Mouse (Mus musculus) adrenal gland, postnatal 10 days (tissue): Measurements from ENCODE around the gene Gm6592. TPM values are rescaled to one million over a fixed set of nuclear protein-coding genes. Genes with fewer than 3 reads are reported as not detected.
A peak's percentile ranks its signal among the peaks of the same experiment; 100 is the strongest.
"Not testable (repeated sequence)": the region's sequence is repeated elsewhere in the genome, so short reads cannot be mapped to it uniquely, and the experiment has no call there.

Source experiments
- DNase-seq: peaks from one replicate; pipeline ENCODE4 v3.0.0; 2021; ENCODE audit warnings: mixed read lengths
- long read RNA-seq, 2 experiments: library from polyadenylated mRNA; stranded (forward); transcript quantifications; one replicate each; pipeline ENCODE4 v2.0.0; 2021
- total RNA-seq, 2 experiments: library from RNA; stranded (reverse); gene quantifications; 2 replicates each; pipeline ENCODE4 v1.2.3; 2021

The Gm6592 gene
- not detected for total RNA-seq
- long read RNA-seq, experiment 1, result 0 reads
- long read RNA-seq, experiment 2, result 0 reads

GRCm38 (mm10) chrX:8843694-8844093 is at the start of gene Gm6592:
TSS of gene Gm6592 (plus strand) at chrX:8843994.
- DNase-seq, result no peak

- not testable (repeated sequence) for DNase-seq
These were observed 40.4 kb upstream of the Gm6592 start, which contains the start of gene Ssxb5 for GRCm38 (mm10) chrX:8803391-8803790. TSS of gene Ssxb5 (plus strand) at chrX:8803691.

- peak; percentile 67 for DNase-seq
These were observed 11.8 kb upstream of the Gm6592 start for GRCm38 (mm10) chrX:8832043-8832442.

GRCm38 (mm10) chrX:8852486-8852885 is 8.7 kb downstream of the Gm6592 start:
- no peak for DNase-seq

- peak; percentile 79 for DNase-seq
These were observed 20.5 kb downstream of the Gm6592 start for GRCm38 (mm10) chrX:8864331-8864730.

- not testable (repeated sequence) for DNase-seq
These were observed 30.2 kb downstream of the Gm6592 start, which contains the start of gene Gm5751 for GRCm38 (mm10) chrX:8873953-8874352. TSS of gene Gm5751 (plus strand) at chrX:8874253.

GRCm38 (mm10) chrX:8884336-8884735 is 40.5 kb downstream of the Gm6592 start:
- no peak for DNase-seq

GRCm38 (mm10) chrX:8891975-8892342 is 48.2 kb downstream of the Gm6592 start:
- DNase-seq, result no peak

GRCm38 (mm10) chrX:8892343-8893155 is 48.8 kb downstream of the Gm6592 start, which contains the start of gene B630019K06Rik:
TSS of gene B630019K06Rik (plus strand) at chrX:8892382.
- DNase-seq, result peak; percentile 85

- DNase-seq, result peak; percentile 27
These were observed 49.4 kb downstream of the Gm6592 start for GRCm38 (mm10) chrX:8893182-8893651.

Other genes starting within 250 kb of the Gm6592 start
- gene Ssxb8, start 153.2 kb upstream of the Gm6592 start, total RNA-seq, result not detected
- not detected for gene Ssx9, start 95.6 kb upstream of the Gm6592 start, total RNA-seq
- not detected for gene Ssxb5, start 40.3 kb upstream of the Gm6592 start, total RNA-seq
- not detected for gene Gm5751, start 30.3 kb downstream of the Gm6592 start, total RNA-seq
- 1 to 10 TPM; 7.7 to 7.8 TPM for gene B630019K06Rik, start 48.4 kb downstream of the Gm6592 start, total RNA-seq
- not detected for gene Fthl17b, start 119.0 kb downstream of the Gm6592 start, total RNA-seq
- not detected for gene Fthl17c, start 132.6 kb downstream of the Gm6592 start, total RNA-seq
- gene Fthl17d, start 142.8 kb downstream of the Gm6592 start, total RNA-seq, result not detected
- not detected for gene Fthl17e, start 189.5 kb downstream of the Gm6592 start, total RNA-seq
- gene Fthl17f, start 219.0 kb downstream of the Gm6592 start, total RNA-seq, result not detected